Mouse (Mus musculus) limb, embryonic 14.5 days (tissue): ENCODE results near the gene Fblim1. TPM values are rescaled to one million over a fixed set of nuclear protein-coding genes. Genes with fewer than 3 reads are reported as not detected.
"Not testable (repeated sequence)": the region's sequence is repeated elsewhere in the genome, so short reads cannot be mapped to it uniquely, and the experiment has no call there.

Source experiments
- ATAC-seq: fragments of 200-750 bp; cut with Nextera tagmentation; 2 replicates; pipeline ENCODE4 v1.8.0; 2017; ENCODE audit warnings: low read depth, moderate number of reproducible peaks, moderate TSS enrichment; ENCODE audit not compliant: low FRiP score
- DNase-seq: peaks from one replicate; pipeline ENCODE4 v3.0.0-alpha.2; 2015; ENCODE audit warnings: low spot score
- H3K27ac ChIP-seq: fragments of 300-500 bp; sonication (generic); replicated peaks from 2 replicates; pipeline ENCODE4 v1.5.1; 2014; ENCODE audit warnings: low read depth, mild to moderate bottlenecking, low read length, moderate library complexity, mixed read lengths
- H3K27me3 ChIP-seq: fragments of 300-500 bp; sonication (generic); 2 replicates; pipeline ENCODE4 v1.6.1; 2014; ENCODE audit warnings: low read length, mixed read lengths; ENCODE audit not compliant: control insufficient read depth, insufficient read depth
- H3K36me3 ChIP-seq: fragments of 300-500 bp; sonication (generic); 2 replicates; pipeline ENCODE4 v1.6.1; 2014; ENCODE audit warnings: mild to moderate bottlenecking, low read length, moderate library complexity, mixed read lengths; ENCODE audit not compliant: control insufficient read depth, insufficient read depth
- H3K4me1 ChIP-seq: fragments of 300-500 bp; sonication (generic); 2 replicates; pipeline ENCODE4 v1.6.1; 2014; ENCODE audit warnings: antibody characterized with exemption, low read length, mixed read lengths; ENCODE audit not compliant: control insufficient read depth, insufficient read depth
- H3K4me2 ChIP-seq: fragments of 300-500 bp; sonication (generic); replicated peaks from 2 replicates; pipeline ENCODE4 v1.6.1; 2014; ENCODE audit warnings: low read depth, mild to moderate bottlenecking, low read length, moderate library complexity; ENCODE audit not compliant: severe bottlenecking
- H3K4me3 ChIP-seq: fragments of 300-500 bp; sonication (generic); replicated peaks from 2 replicates; pipeline ENCODE4 v1.5.1; 2014; ENCODE audit warnings: low read length
- H3K9ac ChIP-seq: fragments of 300-500 bp; sonication (generic); 2 replicates; pipeline ENCODE4 v1.6.1; 2014; ENCODE audit warnings: mild to moderate bottlenecking, low read depth, low read length, moderate library complexity; ENCODE audit not compliant: severe bottlenecking
- H3K9me3 ChIP-seq: fragments of 300-500 bp; sonication (generic); 2 replicates; pipeline ENCODE4 v1.6.1; 2016; ENCODE audit warnings: low read length; ENCODE audit not compliant: control insufficient read depth
- POLR2A ChIP-seq: fragments of 200-500 bp; IDR thresholded peaks from 2 replicates; pipeline ENCODE4 v1.8.0; 2012; ENCODE audit warnings: inconsistent platforms, mild to moderate bottlenecking, moderate library complexity, borderline replicate concordance; ENCODE audit not compliant: insufficient read depth, insufficient read length; ENCODE audit errors: extremely low read depth
- WGBS: fragments of 180-500 bp; shearing (Covaris S2); extraction: QIAGEN DNeasy Blood & Tissue Kit; methylation state at CpG from one replicate; pipeline ENCODE4 v1.1.7; 2014; 5-methylcytosine and 5-hydroxymethylcytosine counted together
- polyA plus RNA-seq, 2 experiments: library from polyadenylated mRNA; depleted of rRNA in 1 of 2; stranded (reverse) in 1 of 2; unstranded in 1 of 2; fragments of >200 nt; fragmentation: Nextera tagmentation in 1 of 2; extraction: Ambion mirVana in 1 of 2; gene quantifications; 2 replicates each; pipeline versions ENCODE4 v1.2.1 to v1.2.3; 2012 to 2014

Fblim1 gene
- polyA plus RNA-seq, 2 experiments, result 33.7 to 52.2 TPM

GRCm38 (mm10) chr4:141566187-141566586, 39.7 kb downstream of the Fblim1 start:
- Histone ChIP-seq H3K4me3 (no peak overlapping the region), H3K27ac (no peak overlapping the region), H3K4me2 (no peak overlapping the region), H3K36me3 (no peaks in the 10 kb centered on the region), H3K27me3 (no peaks in the 10 kb centered on the region), H3K9me3 (no peaks in the 10 kb centered on the region), H3K9ac (no peak overlapping the region), H3K4me1 (no peaks in the 10 kb centered on the region)
- ATAC-seq (no peak), DNase-seq (no peak)
- no peak for TF ChIP-seq POLR2A
- 86% methylated on average over 6 of the region's 6 CpGs for WGBS

GRCm38 (mm10) chr4:141565325-141565724, 40.6 kb downstream of the Fblim1 start:
- Histone ChIP-seq H3K4me3 (no peak overlapping the region), H3K27me3 (no peaks in the 10 kb centered on the region), H3K36me3 (no peaks in the 10 kb centered on the region), H3K4me1 (no peaks in the 10 kb centered on the region), H3K27ac (0 out of 2 replicates have a peak overlapping the region, but pooled peaks have one; percentile 2), H3K4me2 (no peak overlapping the region), H3K9me3 (no peaks in the 10 kb centered on the region), H3K9ac (no peak overlapping the region)
- WGBS, result 48% methylated on average over 7 of the region's 7 CpGs
- TF ChIP-seq POLR2A, result no peak
- peak; percentile 43 for DNase-seq
- ATAC-seq, result no peak

- H3K27me3 ChIP-seq, result no peaks in the 10 kb centered on the region
- no peak overlapping the region for H3K27ac ChIP-seq
- no peak overlapping the region for H3K9ac ChIP-seq
- 77% methylated on average over 3 of the region's 3 CpGs for WGBS
- no peak overlapping the region for H3K4me2 ChIP-seq
- H3K4me3 ChIP-seq, result no peak overlapping the region
- TF ChIP-seq POLR2A, result no peak
- ATAC-seq (no peak), DNase-seq (no peak)
- H3K4me1 ChIP-seq, result no peaks in the 10 kb centered on the region
- H3K36me3 ChIP-seq, result no peaks in the 10 kb centered on the region
- H3K9me3 ChIP-seq, result no peaks in the 10 kb centered on the region
Measured at GRCm38 (mm10) chr4:141564660-141565059, 41.2 kb downstream of the Fblim1 start.

DNA sequence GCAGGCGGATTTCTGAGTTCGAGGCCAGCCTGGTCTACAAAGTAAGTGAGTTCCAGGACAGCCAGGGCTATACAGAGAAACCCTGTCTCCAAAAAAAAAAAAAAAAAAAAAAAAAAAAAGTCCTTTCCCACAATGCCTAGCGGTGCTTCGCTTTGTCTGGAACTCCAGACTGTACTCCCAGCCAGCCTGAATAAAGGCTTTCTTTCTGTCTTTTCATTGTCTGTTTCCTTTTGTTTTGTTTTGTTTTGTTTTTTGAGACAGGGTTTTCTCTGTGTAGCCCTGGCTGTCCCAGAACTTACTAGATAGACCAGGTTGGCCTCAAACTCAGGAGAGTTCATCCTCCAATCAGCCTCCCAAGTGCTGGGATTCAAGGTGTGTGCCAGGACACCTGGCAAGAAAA, 41.7 kb downstream of the Fblim1 start:
- no peak for TF ChIP-seq POLR2A
- ATAC-seq, result no peak
- Histone ChIP-seq H3K4me1 (peaks cover under 1% of the 10 kb centered on the region), H3K27ac (no peak overlapping the region), H3K9ac (no peak overlapping the region), H3K4me2 (no peak overlapping the region), H3K36me3 (no peaks in the 10 kb centered on the region), H3K4me3 (no peak overlapping the region), H3K27me3 (no peaks in the 10 kb centered on the region), H3K9me3 (no peaks in the 10 kb centered on the region)
- 97% methylated on average over 4 of the region's 4 CpGs for WGBS
- no peak for DNase-seq

DNA sequence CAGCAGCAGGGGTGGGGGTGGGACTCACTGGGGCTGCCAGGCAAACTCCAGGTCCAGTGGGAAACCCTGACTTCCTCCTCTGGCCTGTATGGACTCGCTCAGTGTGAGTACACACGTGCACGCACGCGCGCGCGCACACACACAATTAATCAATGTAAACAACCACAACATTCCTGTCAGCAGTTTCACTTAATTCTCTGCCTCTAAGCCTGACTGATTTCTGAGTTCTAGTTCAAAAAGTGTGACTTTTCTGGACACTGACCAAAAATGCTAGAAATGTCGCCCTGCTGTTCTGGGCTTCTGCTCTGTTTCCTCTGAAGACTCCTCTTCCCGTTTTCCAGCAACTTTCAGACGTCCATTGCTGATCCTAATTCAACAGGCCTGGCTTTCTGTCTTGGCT, 43.6 kb downstream of the Fblim1 start:
- Histone ChIP-seq H3K9ac (no peak overlapping the region), H3K4me3 (no peak overlapping the region), H3K9me3 (no peaks in the 10 kb centered on the region), H3K4me2 (no peak overlapping the region), H3K4me1 (peaks cover 5% of the 10 kb centered on the region), H3K36me3 (no peaks in the 10 kb centered on the region), H3K27ac (no peak overlapping the region), H3K27me3 (no peaks in the 10 kb centered on the region)
- TF ChIP-seq POLR2A, result no peak
- DNase-seq (no peak), ATAC-seq (no peak)
- WGBS, result 76% methylated on average over 11 of the region's 11 CpGs

GRCm38 (mm10) chr4:141561331-141561919, 44.5 kb downstream of the Fblim1 start:
- ATAC-seq, H3K27ac ChIP-seq, H3K36me3 ChIP-seq, H3K4me2 ChIP-seq, H3K27me3 ChIP-seq, H3K9me3 ChIP-seq, DNase-seq, H3K9ac ChIP-seq, H3K4me1 ChIP-seq, H3K4me3 ChIP-seq: not testable (repeated sequence)
- 71% methylated on average over 5 of the region's 5 CpGs for WGBS
